Mouse (Mus musculus): ENCODE measurements around the gene Urod. TPM values are rescaled to one million over a fixed set of nuclear protein-coding genes. Genes with fewer than 3 reads are reported as not detected.

Urod gene
- polyA plus RNA-seq (2015; fragmentation: Nextera tagmentation; extraction: Ambion mirVana), result 38.3 and 47.3 TPM in 2 replicates

DNA sequence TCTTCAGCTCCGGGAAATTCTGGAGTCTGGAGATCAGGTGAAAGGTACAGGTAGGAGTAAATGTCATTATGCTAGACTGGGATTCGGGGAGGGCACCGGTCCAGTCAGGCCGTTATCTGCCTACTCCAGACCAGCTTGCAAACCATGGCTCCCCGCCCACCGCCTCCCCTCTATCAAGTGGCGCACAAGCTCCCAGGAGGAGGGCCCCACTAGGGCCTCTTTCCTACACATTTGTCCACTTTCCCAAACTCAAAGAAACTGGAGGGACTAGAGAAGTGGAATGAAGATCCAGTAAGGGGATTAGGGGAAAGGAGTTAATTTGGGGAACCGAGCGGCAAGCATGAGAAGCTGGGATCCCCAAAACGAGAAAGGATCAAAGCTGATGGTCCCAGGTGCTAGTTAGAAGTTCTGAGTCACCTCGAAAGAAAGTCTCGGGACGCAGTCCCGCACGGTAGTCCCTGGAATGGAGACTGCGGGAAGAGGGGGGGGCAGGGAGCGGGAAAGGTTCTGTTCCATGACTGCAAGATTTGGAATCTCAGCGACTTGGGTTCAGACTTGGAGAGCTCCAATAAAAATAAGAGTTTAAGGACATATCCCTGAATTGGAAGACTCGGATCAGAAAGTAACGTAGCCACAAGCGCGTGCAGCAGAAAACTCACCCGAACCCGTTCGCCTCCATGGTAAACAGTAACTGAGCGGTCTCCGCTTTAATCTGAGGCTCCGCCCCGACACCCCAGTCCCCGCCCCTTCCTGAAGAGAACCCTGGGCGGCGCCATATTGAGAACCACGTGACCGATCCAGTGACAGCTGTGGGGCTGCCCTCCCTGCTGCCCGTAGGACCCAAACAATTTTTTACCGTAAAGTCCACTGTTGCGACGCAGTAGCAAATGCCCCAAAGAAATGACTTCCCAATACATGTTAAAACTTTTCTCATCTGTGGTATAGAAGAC lies at the start of gene Urod:
Urod (minus strand) TSS at position 742 of the 950 bp plus-strand sequence.
- no peaks in the 10 kb centered on the region for H3K9me3 ChIP-seq (ENCODE audit: control insufficient read depth, low read length)
- peaks cover 7% of the 10 kb centered on the region for H3K4me1 ChIP-seq (replicated peaks; ENCODE audit: control insufficient read depth, insufficient read depth)
- peak within 1 kb of the TSS; percentile 97 for H3K4me2 ChIP-seq (replicated peaks; ENCODE audit: low read depth)
- TF ChIP-seq CTCF (IDR thresholded peaks at IDR 0.05; ENCODE audit: low read depth) (no peak), EP300 (optimal IDR thresholded peaks at IDR 0.05) (no peak)
- no peaks in the 10 kb centered on the region for H3K27me3 ChIP-seq (ENCODE audit: control insufficient read depth, insufficient read depth, low read length)
- WGBS, result under 1% methylated on average over 38 of the region's 38 CpGs
- peaks cover 6% of the 10 kb centered on the region for H3K36me3 ChIP-seq (ENCODE audit: control insufficient read depth, insufficient read depth, low read length)
- peak within 1 kb of the TSS; percentile 82 for H3K27ac ChIP-seq (replicated peaks)
- peak; percentile 96 for DNase-seq (ENCODE audit: low spot score)
- peak within 1 kb of the TSS; percentile 83 for H3K9ac ChIP-seq (ENCODE audit: low read length)
- ATAC-seq (ENCODE audit: low FRiP score, low TSS enrichment), result peak; percentile 94
- H3K4me3 ChIP-seq (ENCODE audit: low read depth, low read length), result peak within 1 kb of the TSS; percentile 86

DNA sequence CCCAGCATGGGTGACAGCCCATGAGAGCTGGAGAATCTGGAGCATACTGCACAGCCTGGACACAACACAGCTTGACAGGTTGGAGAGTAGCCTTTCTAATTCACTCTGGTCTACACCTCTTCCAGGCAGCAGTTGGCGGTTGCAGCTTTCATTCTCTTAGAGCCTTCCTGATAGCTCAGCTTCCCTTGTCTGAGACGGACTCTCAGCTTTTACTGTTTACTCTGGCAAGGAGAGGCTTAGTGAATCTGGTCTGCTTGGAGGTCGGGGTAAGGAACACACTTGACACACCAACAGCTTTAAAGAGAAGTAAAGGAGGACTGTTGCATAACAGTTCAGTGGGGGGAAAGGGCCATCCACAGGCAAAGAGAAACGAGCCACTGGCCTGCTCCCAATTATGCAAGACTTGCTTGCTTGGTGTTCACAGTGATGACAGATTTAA lies 47.1 kb upstream of the Urod start:
- Histone ChIP-seq H3K9ac (ENCODE audit: low read length) (no peak overlapping the region), H3K4me1 (replicated peaks; ENCODE audit: control insufficient read depth, insufficient read depth) (no peaks in the 10 kb centered on the region), H3K4me3 (ENCODE audit: low read depth, low read length) (no peak overlapping the region), H3K4me2 (replicated peaks; ENCODE audit: low read depth) (no peak overlapping the region), H3K9me3 (ENCODE audit: control insufficient read depth, low read length) (no peaks in the 10 kb centered on the region), H3K27me3 (ENCODE audit: control insufficient read depth, insufficient read depth, low read length) (no peaks in the 10 kb centered on the region), H3K36me3 (ENCODE audit: control insufficient read depth, insufficient read depth, low read length) (no peaks in the 10 kb centered on the region), H3K27ac (replicated peaks) (peak overlapping the region; percentile 49; the same call in 1 of the 2 replicates)
- ATAC-seq (ENCODE audit: low FRiP score, low TSS enrichment), result peak; percentile 10; the same call in 1 of the 2 replicates
- TF ChIP-seq EP300 (optimal IDR thresholded peaks at IDR 0.05), result no peak
- no peak for TF ChIP-seq CTCF (IDR thresholded peaks at IDR 0.05; ENCODE audit: low read depth)
- no peak for DNase-seq (ENCODE audit: low spot score)
- 30% methylated on average over 4 of the region's 4 CpGs for WGBS

DNA sequence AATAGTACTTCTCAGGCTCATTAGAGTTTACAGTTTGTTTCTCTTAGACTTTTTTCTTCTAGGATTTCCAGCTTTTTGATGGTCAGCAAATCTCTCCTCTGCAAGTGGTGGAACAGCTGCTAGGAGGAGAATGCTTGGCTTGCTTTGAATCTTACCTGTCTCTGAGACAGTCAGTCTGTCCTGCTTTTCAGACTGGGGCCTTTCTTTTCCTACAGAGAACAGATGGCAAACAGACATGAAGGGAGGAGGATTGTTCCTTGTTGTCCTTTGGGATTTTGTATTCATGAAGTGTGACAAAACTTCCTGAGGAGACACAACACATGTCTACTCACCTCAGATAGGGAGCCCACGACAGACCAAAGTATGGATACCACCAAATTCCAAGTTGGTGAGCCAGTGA lies 46.6 kb upstream of the Urod start:
- 59% methylated on average over 1 of the region's 1 CpGs for WGBS
- ATAC-seq (ENCODE audit: low FRiP score, low TSS enrichment) (no peak), DNase-seq (ENCODE audit: low spot score) (no peak)
- H3K36me3 ChIP-seq (ENCODE audit: control insufficient read depth, insufficient read depth, low read length), result no peaks in the 10 kb centered on the region
- H3K9me3 ChIP-seq (ENCODE audit: control insufficient read depth, low read length), result no peaks in the 10 kb centered on the region
- H3K27ac ChIP-seq (replicated peaks), result peak overlapping the region; percentile 49; the same call in 1 of the 2 replicates
- no peaks in the 10 kb centered on the region for H3K27me3 ChIP-seq (ENCODE audit: control insufficient read depth, insufficient read depth, low read length)
- no peak for TF ChIP-seq EP300 (optimal IDR thresholded peaks at IDR 0.05)
- no peak for TF ChIP-seq CTCF (IDR thresholded peaks at IDR 0.05; ENCODE audit: low read depth)
- H3K4me3 ChIP-seq (ENCODE audit: low read depth, low read length), result no peak overlapping the region
- H3K4me1 ChIP-seq (replicated peaks; ENCODE audit: control insufficient read depth, insufficient read depth), result no peaks in the 10 kb centered on the region
- H3K9ac ChIP-seq (ENCODE audit: low read length), result no peak overlapping the region
- no peak overlapping the region for H3K4me2 ChIP-seq (replicated peaks; ENCODE audit: low read depth)

DNA sequence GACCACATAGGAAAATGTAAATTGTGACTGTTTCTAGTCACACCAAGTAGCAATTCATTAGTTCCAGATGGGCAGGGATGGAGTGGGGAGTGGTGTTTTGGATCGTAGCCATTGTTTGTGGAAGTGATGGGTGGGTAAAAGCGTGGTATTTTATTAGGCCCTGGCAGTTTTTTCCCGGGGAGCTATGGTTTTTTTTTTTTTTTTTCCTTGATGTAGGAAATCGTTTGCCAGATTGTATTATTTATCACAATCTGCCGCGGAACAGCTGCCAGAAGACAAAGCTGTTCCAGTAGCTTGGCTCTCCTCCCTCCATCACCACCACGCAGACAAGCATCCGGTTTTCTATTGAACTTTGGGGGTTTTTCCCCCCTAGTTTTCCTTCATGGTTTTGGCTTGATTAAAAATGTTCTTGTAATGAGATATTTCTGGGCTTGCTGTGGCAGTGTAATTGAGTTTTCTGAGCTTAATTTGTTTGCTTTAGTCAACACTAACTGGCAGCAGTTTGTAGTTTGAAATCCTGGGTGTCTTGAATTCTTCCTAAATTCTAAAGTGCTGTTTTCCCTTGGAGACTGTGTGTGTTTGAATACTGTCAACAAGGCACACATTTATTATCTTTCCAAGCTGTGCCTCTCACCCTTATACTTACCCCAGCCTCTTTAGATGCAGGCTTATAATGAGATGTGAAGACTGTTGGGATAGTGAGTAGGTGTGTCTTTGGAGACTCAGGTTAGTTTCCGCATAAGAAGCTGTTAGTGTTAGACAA lies 45.9 kb upstream of the Urod start:
- H3K27ac ChIP-seq (replicated peaks), result peak overlapping the region; percentile 49
- H3K27me3 ChIP-seq (ENCODE audit: control insufficient read depth, insufficient read depth, low read length), result no peaks in the 10 kb centered on the region
- 13% methylated on average over 9 of the region's 9 CpGs for WGBS
- TF ChIP-seq EP300 (optimal IDR thresholded peaks at IDR 0.05), result no peak
- no peak for TF ChIP-seq CTCF (IDR thresholded peaks at IDR 0.05; ENCODE audit: low read depth)
- H3K9me3 ChIP-seq (ENCODE audit: control insufficient read depth, low read length), result no peaks in the 10 kb centered on the region
- ATAC-seq (ENCODE audit: low FRiP score, low TSS enrichment) (no peak), DNase-seq (ENCODE audit: low spot score) (no peak)
- no peaks in the 10 kb centered on the region for H3K4me1 ChIP-seq (replicated peaks; ENCODE audit: control insufficient read depth, insufficient read depth)
- H3K4me2 ChIP-seq (replicated peaks; ENCODE audit: low read depth), result no peak overlapping the region
- H3K36me3 ChIP-seq (ENCODE audit: control insufficient read depth, insufficient read depth, low read length), result no peaks in the 10 kb centered on the region
- H3K9ac ChIP-seq (ENCODE audit: low read length), result no peak overlapping the region; the same call in 1 of the 2 replicates
- no peak overlapping the region for H3K4me3 ChIP-seq (ENCODE audit: low read depth, low read length)

DNA sequence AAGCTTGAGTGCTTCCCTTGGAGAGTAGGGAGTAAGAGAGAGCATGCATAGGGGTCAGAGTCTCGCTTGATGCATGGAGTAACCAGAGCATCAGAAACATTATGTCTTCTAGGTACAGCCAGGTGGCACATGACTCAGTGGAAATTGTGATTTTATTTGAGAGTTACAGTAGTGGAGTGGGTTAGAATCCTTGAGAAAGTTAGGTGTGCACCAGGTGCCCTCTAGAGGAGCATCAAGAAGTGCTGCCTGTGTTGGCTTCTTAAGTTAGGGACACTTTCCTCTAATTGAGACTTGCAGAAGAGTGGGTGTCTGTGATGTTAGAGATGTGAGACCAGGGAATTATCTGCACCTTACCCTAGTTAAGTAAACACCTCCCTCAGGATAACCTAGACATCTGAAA lies 36.9 kb upstream of the Urod start:
- Histone ChIP-seq H3K4me1 (replicated peaks; ENCODE audit: control insufficient read depth, insufficient read depth) (no peaks in the 10 kb centered on the region), H3K9ac (ENCODE audit: low read length) (no peak overlapping the region), H3K27me3 (ENCODE audit: control insufficient read depth, insufficient read depth, low read length) (no peaks in the 10 kb centered on the region), H3K9me3 (ENCODE audit: control insufficient read depth, low read length) (no peaks in the 10 kb centered on the region), H3K36me3 (ENCODE audit: control insufficient read depth, insufficient read depth, low read length) (no peaks in the 10 kb centered on the region; the same call in 1 of the 2 replicates), H3K27ac (replicated peaks) (no peak overlapping the region), H3K4me3 (ENCODE audit: low read depth, low read length) (no peak overlapping the region), H3K4me2 (replicated peaks; ENCODE audit: low read depth) (no peak overlapping the region)
- WGBS, result 94% methylated on average over 1 of the region's 1 CpGs
- TF ChIP-seq EP300 (optimal IDR thresholded peaks at IDR 0.05) (no peak), CTCF (IDR thresholded peaks at IDR 0.05; ENCODE audit: low read depth) (peak; percentile 44)
- ATAC-seq (ENCODE audit: low FRiP score, low TSS enrichment) (no peak), DNase-seq (ENCODE audit: low spot score) (no peak)
